Mouse (Mus musculus) midbrain, embryonic 13.5 days (tissue): ENCODE measurements around the gene Pdgfd. TPM values are rescaled to one million over a fixed set of nuclear protein-coding genes. Genes with fewer than 3 reads are reported as not detected.
"Not testable (repeated sequence)": the region's sequence is repeated elsewhere in the genome, so short reads cannot be mapped to it uniquely, and the experiment has no call there.

Experiments
- ATAC-seq: fragments of 200-750 bp; cut with Nextera tagmentation; 2 replicates; pipeline ENCODE4 v1.8.0; 2017; ENCODE audit warnings: mild to moderate bottlenecking, moderate TSS enrichment, moderate library complexity
- H3K27ac ChIP-seq: fragments of 300-500 bp; sonication (generic); 2 replicates; pipeline ENCODE4 v1.5.1; 2015; ENCODE audit warnings: inconsistent platforms, mild to moderate bottlenecking, moderate library complexity
- H3K27me3 ChIP-seq: fragments of 300-500 bp; sonication (generic); 2 replicates; pipeline ENCODE4 v1.6.1; 2015; ENCODE audit warnings: mild to moderate bottlenecking, inconsistent platforms
- H3K36me3 ChIP-seq: fragments of 300-500 bp; sonication (generic); 2 replicates; pipeline ENCODE4 v1.6.1; 2015; ENCODE audit warnings: mild to moderate bottlenecking, inconsistent platforms
- H3K4me1 ChIP-seq: fragments of 300-500 bp; sonication (generic); replicated peaks from 2 replicates; pipeline ENCODE4 v1.6.1; 2015; ENCODE audit warnings: inconsistent platforms
- H3K4me2 ChIP-seq: fragments of 300-500 bp; sonication (generic); replicated peaks from 2 replicates; pipeline ENCODE4 v1.6.1; 2015; ENCODE audit warnings: moderate library complexity, mild to moderate bottlenecking, inconsistent platforms
- H3K4me3 ChIP-seq: fragments of 300-500 bp; sonication (generic); replicated peaks from 2 replicates; pipeline ENCODE4 v1.5.1; 2015; ENCODE audit warnings: mild to moderate bottlenecking, inconsistent platforms
- H3K9ac ChIP-seq: fragments of 300-500 bp; sonication (generic); replicated peaks from 2 replicates; pipeline ENCODE4 v1.6.1; 2015; ENCODE audit warnings: mild to moderate bottlenecking, inconsistent platforms
- H3K9me3 ChIP-seq: fragments of 300-500 bp; sonication (generic); 2 replicates; pipeline ENCODE4 v1.6.1; 2016; ENCODE audit warnings: mild to moderate bottlenecking, inconsistent platforms
- WGBS: fragments of 180-500 bp; shearing (Covaris S2); methylation state at CpG from one replicate; pipeline ENCODE4 v1.1.7; 2015; 5-methylcytosine and 5-hydroxymethylcytosine counted together
- polyA plus RNA-seq: library from polyadenylated mRNA; unstranded; fragments of >200 nt; fragmentation: Nextera tagmentation; extraction: Ambion mirVana; gene quantifications from 2 replicates; pipeline ENCODE4 v1.2.1, GENCODE M21; 2015

Pdgfd gene
- polyA plus RNA-seq, result 1.4 and 1.7 TPM in 2 replicates

DNA sequence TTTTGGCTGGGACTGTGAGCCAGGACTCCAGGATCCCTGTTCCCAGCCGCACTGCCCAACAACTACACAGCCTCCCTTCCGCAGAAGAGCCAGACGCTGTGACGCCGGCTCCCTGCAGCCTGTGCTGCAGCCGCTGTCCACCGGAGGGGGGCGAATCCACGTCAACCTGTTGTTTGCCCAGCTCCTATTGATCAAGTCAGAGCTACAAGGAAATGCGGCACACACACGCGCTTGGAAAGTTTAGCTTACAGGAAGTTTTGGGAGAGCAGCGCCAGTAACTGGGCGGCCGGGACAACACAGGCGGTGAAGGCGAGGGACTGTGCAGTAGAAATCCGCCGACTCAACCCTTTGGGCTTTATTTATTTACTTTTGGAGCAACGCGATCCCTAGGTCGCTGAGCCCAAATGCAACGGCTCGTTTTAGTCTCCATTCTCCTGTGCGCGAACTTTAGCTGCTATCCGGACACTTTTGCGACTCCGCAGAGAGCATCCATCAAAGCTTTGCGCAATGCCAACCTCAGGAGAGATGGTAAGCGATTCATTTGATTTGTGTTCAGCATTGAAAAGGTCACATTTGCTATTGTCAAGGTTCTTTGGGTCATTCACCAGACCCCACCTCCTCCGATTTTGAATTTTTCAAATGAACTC, at the start of gene Pdgfd:
TSS of gene Pdgfd (plus strand) at position 194 of the 647 bp plus-strand sequence.
- Histone ChIP-seq H3K4me3 (peak within 1 kb of the TSS; percentile 46), H3K9me3 (no peaks in the 10 kb centered on the region), H3K27ac (no peak within 1 kb of the TSS), H3K36me3 (no peaks in the 10 kb centered on the region), H3K9ac (peak within 1 kb of the TSS; percentile 56), H3K4me2 (peak within 1 kb of the TSS; percentile 75), H3K27me3 (no peaks in the 10 kb centered on the region), H3K4me1 (peaks cover 10% of the 10 kb centered on the region)
- WGBS, result 2% methylated on average over 32 of the region's 32 CpGs
- peak; percentile 96 for ATAC-seq

DNA sequence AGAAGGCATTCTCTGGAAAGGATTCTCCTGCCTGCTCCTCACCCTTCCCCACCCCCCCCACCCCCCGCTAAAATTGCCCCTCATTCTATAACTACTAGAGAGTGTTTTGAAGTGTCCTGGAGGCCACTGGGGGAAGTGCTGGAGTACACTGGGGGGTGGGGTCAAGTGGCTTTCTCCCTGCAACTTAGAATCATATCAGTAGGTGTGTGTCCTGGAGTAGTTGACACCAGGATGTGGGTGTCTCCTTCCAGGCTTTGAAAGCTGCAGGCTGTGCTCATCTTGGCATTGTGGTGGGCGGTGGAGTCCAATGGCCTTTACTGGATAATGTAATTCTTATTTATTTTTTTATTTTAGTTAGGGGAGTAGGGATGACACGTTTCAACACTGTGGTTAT, 651 bp downstream of the Pdgfd start:
- Histone ChIP-seq H3K27me3 (no peaks in the 10 kb centered on the region), H3K4me2 (peak overlapping the region; percentile 75), H3K9me3 (no peaks in the 10 kb centered on the region), H3K4me1 (peaks cover 10% of the 10 kb centered on the region), H3K9ac (0 out of 2 replicates have a peak overlapping the region, but pooled peaks have one; percentile 56), H3K27ac (no peak overlapping the region), H3K36me3 (no peaks in the 10 kb centered on the region), H3K4me3 (peak overlapping the region; percentile 46)
- 46% methylated on average over 3 of the region's 3 CpGs for WGBS
- ATAC-seq, result peak; percentile 61

DNA sequence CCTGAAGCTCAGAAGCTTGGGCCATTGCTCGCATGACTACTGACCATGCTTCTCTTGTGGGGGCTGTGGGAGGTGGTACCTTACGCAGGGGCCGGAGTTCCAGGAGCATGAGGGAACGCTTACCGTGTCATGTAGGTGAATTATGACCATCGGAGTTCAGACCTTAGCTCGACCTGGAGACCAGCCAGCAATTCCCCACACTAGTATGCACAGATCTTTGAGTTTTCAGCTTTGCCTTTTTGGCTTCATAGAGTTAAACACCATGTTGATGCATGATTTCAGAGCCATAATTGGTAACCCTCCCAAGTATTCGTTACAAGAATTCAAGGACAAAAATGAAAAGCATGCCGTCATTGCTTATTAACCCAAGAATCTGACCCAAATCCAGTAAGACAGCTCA, 2.6 kb downstream of the Pdgfd start:
- H3K4me3 ChIP-seq, result no peak overlapping the region
- H3K4me2 ChIP-seq, result no peak overlapping the region
- H3K27ac ChIP-seq, result no peak overlapping the region
- peaks cover 10% of the 10 kb centered on the region for H3K4me1 ChIP-seq
- ATAC-seq, result no peak
- no peaks in the 10 kb centered on the region for H3K27me3 ChIP-seq
- 91% methylated on average over 9 of the region's 9 CpGs for WGBS
- no peaks in the 10 kb centered on the region for H3K9me3 ChIP-seq
- H3K36me3 ChIP-seq, result no peaks in the 10 kb centered on the region
- no peak overlapping the region for H3K9ac ChIP-seq

DNA sequence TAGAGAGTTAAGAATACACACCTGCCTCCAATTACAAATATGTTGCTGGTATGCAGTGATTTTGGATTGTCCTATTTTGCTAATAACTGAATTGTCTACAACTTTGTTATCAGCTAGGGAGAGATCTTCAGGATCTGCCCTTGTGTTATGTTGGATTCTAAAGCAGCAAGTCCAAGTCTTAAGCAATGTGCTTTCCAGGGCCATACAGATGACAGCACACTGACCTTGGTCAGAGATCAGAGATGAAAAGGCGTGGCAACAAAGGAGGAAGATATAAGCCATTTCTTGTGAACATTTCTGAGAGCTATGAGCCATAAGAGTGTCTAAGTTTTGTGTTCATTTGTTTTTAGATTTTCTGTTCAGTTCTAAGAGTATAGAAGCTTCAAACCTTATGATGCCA, 4.9 kb downstream of the Pdgfd start:
- WGBS, result 77% methylated on average over 1 of the region's 1 CpGs

DNA sequence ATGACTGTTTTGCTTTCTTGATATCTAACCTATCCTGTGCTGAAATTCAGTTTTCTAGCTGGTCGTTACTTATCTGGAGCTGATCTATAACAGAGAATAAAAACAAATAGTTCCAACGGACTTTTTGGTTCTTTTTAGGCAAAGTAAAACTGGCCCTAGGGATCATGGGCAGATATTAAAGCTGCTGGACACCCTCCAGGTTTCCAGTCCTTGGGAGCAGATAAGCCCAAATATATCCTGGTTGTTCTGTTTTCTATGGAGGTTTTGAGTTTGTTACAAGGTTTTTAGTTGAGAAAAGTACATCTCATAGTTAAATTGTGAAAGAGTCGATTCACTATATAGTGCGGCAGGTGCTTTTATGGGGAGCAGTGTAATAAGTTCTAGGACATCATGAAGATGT, 7.3 kb downstream of the Pdgfd start:
- H3K27me3 ChIP-seq, result no peaks in the 10 kb centered on the region
- H3K36me3 ChIP-seq, result no peaks in the 10 kb centered on the region
- H3K27ac ChIP-seq, result no peak overlapping the region
- WGBS, result 90% methylated on average over 4 of the region's 4 CpGs
- H3K4me1 ChIP-seq, result no peaks in the 10 kb centered on the region
- no peak overlapping the region for H3K4me2 ChIP-seq
- no peak for ATAC-seq
- H3K9me3 ChIP-seq, result no peaks in the 10 kb centered on the region
- H3K4me3 ChIP-seq, result no peak overlapping the region
- H3K9ac ChIP-seq, result no peak overlapping the region

More for the DNA sequence above, 4.9 kb downstream of the Pdgfd start:
- no peak for ATAC-seq
- Histone ChIP-seq H3K9ac (no peak overlapping the region), H3K27me3 (no peaks in the 10 kb centered on the region), H3K4me2 (no peak overlapping the region), H3K27ac (no peak overlapping the region), H3K9me3 (no peaks in the 10 kb centered on the region), H3K36me3 (no peaks in the 10 kb centered on the region), H3K4me3 (no peak overlapping the region), H3K4me1 (peaks cover 8% of the 10 kb centered on the region)

DNA sequence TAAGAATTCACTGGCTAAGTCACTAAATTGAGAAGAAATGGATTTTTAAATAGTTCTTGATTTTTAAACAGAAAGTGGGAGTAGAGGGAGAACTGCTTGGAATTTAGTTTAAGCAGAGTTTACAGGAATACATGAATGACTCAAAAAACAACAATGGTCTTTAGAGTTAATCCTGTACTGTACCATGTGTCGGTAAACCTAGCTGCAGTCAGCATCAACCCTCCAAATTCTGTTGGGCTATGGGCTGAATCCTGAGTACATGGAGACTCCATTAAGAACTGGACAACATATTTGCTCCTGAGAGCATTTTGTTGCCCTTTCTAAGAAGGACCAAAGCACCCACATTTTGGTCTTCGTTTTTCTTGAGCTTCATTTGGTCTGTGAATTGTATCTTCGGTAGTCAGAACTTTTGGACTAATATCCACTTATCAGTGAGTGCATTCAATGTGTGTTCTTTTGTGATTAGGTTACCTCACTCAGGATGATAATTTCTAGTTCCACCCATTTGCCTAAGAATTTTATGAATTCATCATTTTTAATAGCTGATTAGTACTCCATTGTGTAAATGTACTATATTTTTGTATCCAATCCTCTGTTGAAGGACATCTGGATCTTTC, 14.0 kb downstream of the Pdgfd start:
- WGBS, result 92% methylated on average over 3 of the region's 3 CpGs
- Histone ChIP-seq H3K27me3 (no peaks in the 10 kb centered on the region), H3K9ac (no peak overlapping the region), H3K4me1 (no peaks in the 10 kb centered on the region), H3K4me2 (no peak overlapping the region), H3K4me3 (no peak overlapping the region), H3K36me3 (no peaks in the 10 kb centered on the region), H3K27ac (no peak overlapping the region), H3K9me3 (no peaks in the 10 kb centered on the region)
- ATAC-seq, result no peak

DNA sequence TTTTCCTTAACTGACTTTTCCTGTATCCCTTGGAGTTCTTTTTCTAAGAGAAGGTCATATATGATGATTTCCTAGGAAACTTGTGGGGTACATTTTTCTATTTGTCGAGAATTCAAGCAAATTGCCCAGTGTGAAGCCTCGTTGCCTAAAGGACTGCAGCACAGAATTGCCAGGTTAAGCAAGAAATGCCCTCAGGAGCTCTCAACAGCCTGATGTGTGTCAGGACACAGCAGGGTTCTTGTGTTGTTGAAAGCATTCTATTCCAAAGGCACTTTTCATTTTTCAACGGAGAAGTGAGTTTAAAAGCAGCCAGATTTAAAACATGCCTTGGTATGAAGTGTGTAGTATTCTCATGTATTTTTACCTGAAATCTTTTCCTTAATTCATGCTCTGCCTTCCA, 19.6 kb downstream of the Pdgfd start:
- Histone ChIP-seq H3K9me3 (no peaks in the 10 kb centered on the region), H3K4me3 (no peak overlapping the region), H3K27ac (no peak overlapping the region), H3K4me2 (no peak overlapping the region), H3K4me1 (no peaks in the 10 kb centered on the region), H3K27me3 (no peaks in the 10 kb centered on the region), H3K9ac (no peak overlapping the region), H3K36me3 (no peaks in the 10 kb centered on the region)
- no peak for ATAC-seq
- WGBS, result 28% methylated on average over 3 of the region's 3 CpGs

DNA sequence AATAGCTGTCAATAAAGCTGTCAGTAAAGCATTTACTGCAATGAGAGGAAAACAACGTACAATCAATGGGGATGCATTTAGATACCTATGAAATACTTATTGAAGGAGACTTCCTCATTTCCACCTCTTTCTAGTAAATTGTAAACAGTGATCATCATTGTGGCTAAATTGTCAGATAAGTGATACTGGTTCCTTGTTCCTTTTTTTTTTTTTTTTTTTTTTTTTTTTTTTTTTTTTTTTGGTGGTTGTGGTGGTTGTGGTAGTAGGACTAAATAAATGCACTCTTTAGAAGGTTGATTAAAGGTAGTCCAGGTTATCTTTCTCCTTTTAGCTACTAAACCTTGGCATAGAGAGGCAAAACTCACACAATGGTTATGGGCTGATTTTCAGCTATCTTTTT, 25.0 kb downstream of the Pdgfd start:
- H3K9ac ChIP-seq, result no peak overlapping the region
- H3K27ac ChIP-seq, result no peak overlapping the region
- no peaks in the 10 kb centered on the region for H3K9me3 ChIP-seq
- no peaks in the 10 kb centered on the region for H3K27me3 ChIP-seq
- ATAC-seq, result no peak
- H3K4me1 ChIP-seq, result no peaks in the 10 kb centered on the region
- no peak overlapping the region for H3K4me2 ChIP-seq
- H3K36me3 ChIP-seq, result no peaks in the 10 kb centered on the region
- no peak overlapping the region for H3K4me3 ChIP-seq
- 49% methylated on average over 1 of the region's 1 CpGs for WGBS

DNA sequence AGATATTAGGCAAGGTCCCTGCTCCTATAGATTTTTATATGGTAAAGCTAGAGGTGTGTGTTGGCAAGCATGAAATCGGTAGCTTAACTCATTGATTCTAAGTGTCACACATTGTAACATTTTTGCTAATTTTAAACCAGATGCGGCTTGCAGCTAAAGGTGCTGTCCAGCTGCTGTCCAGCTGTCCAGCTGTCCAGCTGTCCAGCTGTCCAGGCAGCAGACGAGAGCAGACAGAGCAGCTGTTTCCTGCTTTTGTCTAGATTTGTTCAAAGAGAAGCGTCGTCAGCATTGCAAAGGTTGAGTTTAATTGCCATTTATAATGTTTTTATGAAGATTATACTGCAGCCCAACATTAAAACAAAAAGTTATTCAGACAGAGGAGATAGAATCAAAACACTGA, 44.5 kb downstream of the Pdgfd start:
- Histone ChIP-seq H3K27ac (no peak overlapping the region), H3K9ac (no peak overlapping the region), H3K36me3 (no peaks in the 10 kb centered on the region), H3K4me3 (no peak overlapping the region), H3K9me3 (no peaks in the 10 kb centered on the region), H3K4me2 (no peak overlapping the region), H3K4me1 (no peaks in the 10 kb centered on the region), H3K27me3 (no peaks in the 10 kb centered on the region)
- WGBS, result 79% methylated on average over 5 of the region's 5 CpGs
- ATAC-seq, result no peak

DNA sequence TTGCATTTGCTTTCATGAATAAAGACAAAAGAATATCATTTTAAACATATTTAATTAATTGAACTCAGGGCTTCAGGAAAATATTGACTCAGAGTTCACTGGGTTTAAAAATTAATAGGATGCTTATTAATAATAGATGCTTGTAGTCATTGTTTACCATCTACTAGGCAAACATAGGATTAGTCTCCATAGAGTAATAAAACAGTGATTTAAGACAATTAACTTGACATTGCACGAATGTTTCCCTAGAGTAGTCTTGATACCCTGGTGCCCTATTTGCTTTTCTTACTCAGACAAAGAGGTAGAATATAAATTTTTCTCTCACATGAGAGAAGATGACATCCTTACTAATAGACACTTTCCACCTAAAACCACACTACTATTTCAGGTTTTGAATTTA, 49.1 kb downstream of the Pdgfd start:
- no peaks in the 10 kb centered on the region for H3K36me3 ChIP-seq
- no peak overlapping the region for H3K4me3 ChIP-seq
- H3K9ac ChIP-seq, result no peak overlapping the region
- no peak overlapping the region for H3K4me2 ChIP-seq
- H3K27me3 ChIP-seq, result no peaks in the 10 kb centered on the region
- ATAC-seq, result no peak; the same call in 1 of the 2 replicates
- H3K27ac ChIP-seq, result no peak overlapping the region
- 58% methylated on average over 1 of the region's 1 CpGs for WGBS
- H3K4me1 ChIP-seq, result no peaks in the 10 kb centered on the region
- H3K9me3 ChIP-seq, result no peaks in the 10 kb centered on the region

DNA sequence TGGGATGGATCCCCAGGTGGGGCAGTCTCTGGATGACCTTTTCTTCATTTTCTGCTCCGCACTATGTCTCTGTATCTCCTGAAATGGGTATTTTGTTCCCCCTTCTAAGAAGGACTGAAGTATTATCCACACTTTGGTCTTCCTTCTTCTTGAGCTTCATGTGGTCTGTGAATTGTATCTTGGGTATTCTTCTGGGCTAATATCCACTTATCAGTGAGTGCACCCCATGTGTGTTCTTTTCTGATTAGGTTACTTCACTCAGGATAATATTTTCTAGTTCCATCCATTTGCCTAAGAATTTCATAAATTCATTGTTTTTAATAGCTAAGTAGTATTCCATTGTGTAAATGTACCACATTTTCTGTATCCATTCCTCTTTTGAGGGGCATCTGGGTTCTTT, 67.6 kb downstream of the Pdgfd start:
- H3K36me3 ChIP-seq, H3K4me1 ChIP-seq, H3K4me2 ChIP-seq, H3K4me3 ChIP-seq, H3K9ac ChIP-seq, H3K9me3 ChIP-seq, H3K27ac ChIP-seq, H3K27me3 ChIP-seq, ATAC-seq: not testable (repeated sequence)
- 91% methylated on average over 1 of the region's 1 CpGs for WGBS

DNA sequence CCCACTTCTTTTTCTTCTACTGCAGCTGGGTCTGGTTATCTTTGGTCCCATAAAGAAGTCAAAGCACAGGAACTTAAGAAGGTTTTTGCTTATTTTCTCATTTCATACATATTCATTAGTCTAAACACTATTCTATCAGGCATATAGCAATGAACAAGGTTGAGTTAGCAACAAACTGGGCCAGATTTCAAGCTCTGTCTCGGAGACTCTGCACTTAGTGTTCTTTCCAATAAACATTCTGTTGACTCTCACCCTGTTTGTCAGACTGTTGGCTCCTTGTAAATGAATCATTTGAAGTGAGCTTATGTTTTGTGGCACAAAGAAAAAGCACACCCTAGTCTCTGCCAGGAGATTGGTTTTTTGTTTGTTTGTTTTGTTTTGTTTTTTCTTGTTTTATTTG, 81.9 kb downstream of the Pdgfd start:
- H3K4me3 ChIP-seq, result no peak overlapping the region
- no peak for ATAC-seq
- no peaks in the 10 kb centered on the region for H3K4me1 ChIP-seq
- no peak overlapping the region for H3K27ac ChIP-seq
- WGBS, result 52% methylated on average over 1 of the region's 1 CpGs
- H3K9ac ChIP-seq, result no peak overlapping the region
- no peak overlapping the region for H3K4me2 ChIP-seq
- no peaks in the 10 kb centered on the region for H3K27me3 ChIP-seq
- no peaks in the 10 kb centered on the region for H3K9me3 ChIP-seq
- H3K36me3 ChIP-seq, result no peaks in the 10 kb centered on the region

DNA sequence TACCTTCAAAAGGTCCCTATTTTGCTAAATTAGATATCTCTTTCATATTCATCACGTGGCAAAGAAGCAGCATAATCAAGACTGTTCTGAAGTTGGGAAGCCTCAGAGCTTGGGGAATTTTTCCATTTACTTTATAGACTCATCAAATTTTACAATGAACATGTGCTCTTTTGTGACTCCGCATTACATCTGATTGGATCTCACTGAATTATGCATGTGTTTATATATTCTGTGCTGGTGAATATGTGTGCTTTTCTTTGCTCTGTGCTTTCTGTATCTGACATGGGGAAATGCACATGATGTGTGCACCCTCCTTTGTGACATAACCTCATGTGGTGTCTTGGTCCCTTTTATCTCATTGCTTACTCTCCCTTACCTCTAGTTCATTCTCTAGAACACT, 83.6 kb downstream of the Pdgfd start:
- Histone ChIP-seq H3K4me1 (no peaks in the 10 kb centered on the region), H3K9me3 (no peaks in the 10 kb centered on the region), H3K9ac (no peak overlapping the region), H3K36me3 (no peaks in the 10 kb centered on the region), H3K4me3 (no peak overlapping the region), H3K4me2 (no peak overlapping the region), H3K27ac (no peak overlapping the region), H3K27me3 (no peaks in the 10 kb centered on the region)
- WGBS, result 76% methylated on average over 2 of the region's 2 CpGs
- ATAC-seq, result no peak
